Mouse (Mus musculus): ENCODE results near the gene Tert.

GRCm38 (mm10) chr13:73677853-73678252, 51.1 kb downstream of the Tert start, which contains the start of gene Slc6a18:
- TF ChIP-seq CTCF (IDR thresholded peaks at IDR 0.05; ENCODE audit: control insufficient read depth, insufficient read depth, insufficient replicate concordance, low read depth, low read length) (no peak), POLR2A (IDR thresholded peaks at IDR 0.05; ENCODE audit: control insufficient read depth, low read depth, low read length) (no peak)
